Mouse (Mus musculus): ENCODE data around the gene Pusl1. TPM values are rescaled to one million over a fixed set of nuclear protein-coding genes. Genes with fewer than 3 reads are reported as not detected.

The Pusl1 gene
- polyA plus RNA-seq, 1 experiment from 2014 or later = 45.7 TPM

GRCm38 (mm10) chr4:155846871-155847578 is 44.6 kb downstream of the Pusl1 start, which contains the start of gene Dvl1:
Gene Dvl1, plus strand, starts transcription at chr4:155847402.
- H3K9ac ChIP-seq (replicated peaks; ENCODE audit: low read depth, low read length) = peak within 1 kb of the TSS; percentile 86
- H3K36me3 ChIP-seq (ENCODE audit: control insufficient read depth, insufficient read depth, low read length) = peaks cover 10% of the 10 kb centered on the region; the same call in 1 of the 2 replicates
- WGBS = 3% methylated on average over 60 of the region's 65 CpGs
- peak within 1 kb of the TSS; percentile 34; the same call in 1 of the 2 replicates for H3K27ac ChIP-seq (ENCODE audit: low read length)
- H3K4me1 ChIP-seq (ENCODE audit: control insufficient read depth, insufficient read depth, low read length) = peaks cover 19% of the 10 kb centered on the region
- peak within 1 kb of the TSS; percentile 67 for H3K4me3 ChIP-seq (ENCODE audit: low read depth, low read length)
- H3K4me2 ChIP-seq (replicated peaks; ENCODE audit: low read depth, low read length) = peak within 1 kb of the TSS; percentile 92
- ATAC-seq (ENCODE audit: insufficient number of reproducible peaks, insufficient read depth, low FRiP score, low read depth) = peak; percentile 93
- no peaks in the 10 kb centered on the region for H3K27me3 ChIP-seq (ENCODE audit: control insufficient read depth, insufficient read depth, low read length)
- H3K9me3 ChIP-seq (ENCODE audit: control insufficient read depth, low read depth, low read length) = no peaks in the 10 kb centered on the region

- WGBS = 94% methylated on average over 5 of the region's 5 CpGs
- H3K27me3 ChIP-seq (ENCODE audit: control insufficient read depth, insufficient read depth, low read length) = no peaks in the 10 kb centered on the region
These were observed 48.4 kb downstream of the Pusl1 start for GRCm38 (mm10) chr4:155843231-155843630.

DNA sequence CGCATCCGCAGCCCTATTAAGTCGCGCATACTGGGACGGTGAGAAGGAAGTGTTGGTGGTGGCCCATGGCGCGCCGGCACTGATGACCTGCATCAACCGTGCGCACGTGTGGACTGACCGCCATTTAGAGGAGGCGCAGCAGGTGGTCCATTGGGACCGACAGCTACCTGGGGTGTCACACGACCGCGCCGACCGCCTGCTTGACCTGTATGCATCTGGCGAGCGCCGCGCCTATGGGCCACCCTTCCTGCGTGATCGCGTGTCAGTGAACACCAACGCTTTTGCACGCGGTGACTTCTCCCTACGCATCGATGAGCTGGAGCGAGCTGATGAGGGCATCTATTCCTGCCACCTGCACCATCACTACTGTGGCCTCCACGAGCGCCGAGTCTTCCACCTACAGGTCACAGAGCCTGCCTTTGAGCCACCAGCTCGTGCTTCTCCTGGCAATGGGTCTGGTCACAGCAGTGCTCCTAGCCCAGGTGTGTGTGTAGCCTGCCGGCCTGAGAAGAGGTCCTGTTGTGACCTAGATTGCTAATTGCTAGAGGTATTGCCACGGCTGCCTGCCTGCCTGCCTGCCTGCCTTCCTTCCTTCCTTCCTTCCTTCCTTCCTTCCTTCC is 49.8 kb downstream of the Pusl1 start:
- Histone ChIP-seq H3K27me3 (ENCODE audit: control insufficient read depth, insufficient read depth, low read length) (no peaks in the 10 kb centered on the region), H3K27ac (ENCODE audit: low read length) (no peak overlapping the region), H3K9ac (replicated peaks; ENCODE audit: low read depth, low read length) (no peak overlapping the region), H3K4me2 (replicated peaks; ENCODE audit: low read depth, low read length) (peak overlapping the region; percentile 64), H3K4me1 (ENCODE audit: control insufficient read depth, insufficient read depth, low read length) (peaks cover 33% of the 10 kb centered on the region), H3K36me3 (ENCODE audit: control insufficient read depth, insufficient read depth, low read length) (peaks cover 10% of the 10 kb centered on the region; the same call in 1 of the 2 replicates), H3K9me3 (ENCODE audit: control insufficient read depth, low read depth, low read length) (no peaks in the 10 kb centered on the region), H3K4me3 (ENCODE audit: low read depth, low read length) (peak overlapping the region; percentile 41)
- ATAC-seq (ENCODE audit: insufficient number of reproducible peaks, insufficient read depth, low FRiP score, low read depth) = no peak
- WGBS = 46% methylated on average over 38 of the region's 38 CpGs

More at GRCm38 (mm10) chr4:155843231-155843630, 48.4 kb downstream of the Pusl1 start:
- H3K36me3 ChIP-seq (ENCODE audit: control insufficient read depth, insufficient read depth, low read length) = peaks cover 10% of the 10 kb centered on the region; the same call in 1 of the 2 replicates
- H3K9me3 ChIP-seq (ENCODE audit: control insufficient read depth, low read depth, low read length) = no peaks in the 10 kb centered on the region
- no peak overlapping the region for H3K27ac ChIP-seq (ENCODE audit: low read length)
- no peak for ATAC-seq (ENCODE audit: insufficient number of reproducible peaks, insufficient read depth, low FRiP score, low read depth)
- H3K4me2 ChIP-seq (replicated peaks; ENCODE audit: low read depth, low read length) = no peak overlapping the region
- H3K9ac ChIP-seq (replicated peaks; ENCODE audit: low read depth, low read length) = no peak overlapping the region
- H3K4me1 ChIP-seq (ENCODE audit: control insufficient read depth, insufficient read depth, low read length) = peaks cover 33% of the 10 kb centered on the region
- H3K4me3 ChIP-seq (ENCODE audit: low read depth, low read length) = no peak overlapping the region

- Histone ChIP-seq H3K27ac (ENCODE audit: low read length) (peak overlapping the region; percentile 85; the same call in 1 of the 2 replicates), H3K9me3 (ENCODE audit: control insufficient read depth, low read depth, low read length) (no peaks in the 10 kb centered on the region), H3K9ac (replicated peaks; ENCODE audit: low read depth, low read length) (peak overlapping the region; percentile 47; the same call in 1 of the 2 replicates), H3K36me3 (ENCODE audit: control insufficient read depth, insufficient read depth, low read length) (peaks cover 10% of the 10 kb centered on the region; the same call in 1 of the 2 replicates), H3K27me3 (ENCODE audit: control insufficient read depth, insufficient read depth, low read length) (no peaks in the 10 kb centered on the region), H3K4me3 (ENCODE audit: low read depth, low read length) (peak overlapping the region; percentile 41), H3K4me2 (replicated peaks; ENCODE audit: low read depth, low read length) (peak overlapping the region; percentile 64), H3K4me1 (ENCODE audit: control insufficient read depth, insufficient read depth, low read length) (peaks cover 29% of the 10 kb centered on the region)
- under 1% methylated on average over 32 of the region's 32 CpGs for WGBS
- ATAC-seq (ENCODE audit: insufficient number of reproducible peaks, insufficient read depth, low FRiP score, low read depth) = peak; percentile 56
These were observed 50.6 kb downstream of the Pusl1 start for GRCm38 (mm10) chr4:155841003-155841454.

GRCm38 (mm10) chr4:155840076-155841002 is 51.2 kb downstream of the Pusl1 start:
- Histone ChIP-seq H3K4me2 (replicated peaks; ENCODE audit: low read depth, low read length) (peak overlapping the region; percentile 64), H3K27ac (ENCODE audit: low read length) (peak overlapping the region; percentile 85), H3K36me3 (ENCODE audit: control insufficient read depth, insufficient read depth, low read length) (peaks cover 10% of the 10 kb centered on the region; the same call in 1 of the 2 replicates), H3K9me3 (ENCODE audit: control insufficient read depth, low read depth, low read length) (no peaks in the 10 kb centered on the region), H3K4me3 (ENCODE audit: low read depth, low read length) (peak overlapping the region; percentile 41), H3K27me3 (ENCODE audit: control insufficient read depth, insufficient read depth, low read length) (no peaks in the 10 kb centered on the region), H3K9ac (replicated peaks; ENCODE audit: low read depth, low read length) (peak overlapping the region; percentile 47), H3K4me1 (ENCODE audit: control insufficient read depth, insufficient read depth, low read length) (peaks cover 29% of the 10 kb centered on the region)
- WGBS = 7% methylated on average over 8 of the region's 8 CpGs
- ATAC-seq (ENCODE audit: insufficient number of reproducible peaks, insufficient read depth, low FRiP score, low read depth) = peak; percentile 33; the same call in 1 of the 2 replicates

DNA sequence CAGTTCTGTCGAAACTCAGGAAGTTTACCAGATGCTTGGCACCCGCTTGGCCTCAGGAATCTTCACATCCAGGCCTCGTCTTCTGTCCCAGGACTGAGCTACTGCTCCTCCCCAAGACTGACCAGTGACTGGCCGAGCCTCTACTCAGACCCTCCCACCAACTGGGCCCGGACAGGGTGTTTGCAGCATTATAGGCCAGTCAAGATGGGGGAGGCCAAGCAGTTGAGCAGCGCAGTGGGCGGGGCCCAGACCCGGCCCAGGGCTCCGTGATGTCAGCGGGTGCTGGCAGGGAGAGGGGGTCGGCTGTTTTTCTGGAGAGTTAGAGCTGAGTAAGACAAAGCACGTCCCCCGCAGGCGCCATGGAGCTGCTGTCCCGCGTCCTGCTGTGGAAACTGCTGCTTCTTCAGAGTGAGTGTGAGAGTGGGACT is 52.1 kb downstream of the Pusl1 start, which contains the start of gene Mxra8:
Mxra8 (plus strand) TSS at position 198 of the 428 bp plus-strand sequence.
- 3% methylated on average over 16 of the region's 16 CpGs for WGBS
- Histone ChIP-seq H3K36me3 (ENCODE audit: control insufficient read depth, insufficient read depth, low read length) (peaks cover 10% of the 10 kb centered on the region; the same call in 1 of the 2 replicates), H3K9ac (replicated peaks; ENCODE audit: low read depth, low read length) (peak within 1 kb of the TSS; percentile 47), H3K4me3 (ENCODE audit: low read depth, low read length) (peak within 1 kb of the TSS; percentile 41), H3K27me3 (ENCODE audit: control insufficient read depth, insufficient read depth, low read length) (no peaks in the 10 kb centered on the region), H3K9me3 (ENCODE audit: control insufficient read depth, low read depth, low read length) (no peaks in the 10 kb centered on the region), H3K4me2 (replicated peaks; ENCODE audit: low read depth, low read length) (peak within 1 kb of the TSS; percentile 64), H3K27ac (ENCODE audit: low read length) (peak within 1 kb of the TSS; percentile 85), H3K4me1 (ENCODE audit: control insufficient read depth, insufficient read depth, low read length) (peaks cover 29% of the 10 kb centered on the region)
- ATAC-seq (ENCODE audit: insufficient number of reproducible peaks, insufficient read depth, low FRiP score, low read depth) = peak; percentile 86

GRCm38 (mm10) chr4:155838187-155839153 is 53.1 kb downstream of the Pusl1 start:
- no peak overlapping the region for H3K9ac ChIP-seq (replicated peaks; ENCODE audit: low read depth, low read length)
- ATAC-seq (ENCODE audit: insufficient number of reproducible peaks, insufficient read depth, low FRiP score, low read depth) = 0 out of 2 replicates have a peak, but pooled peaks have one; percentile 3
- WGBS = 45% methylated on average over 8 of the region's 8 CpGs
- H3K4me1 ChIP-seq (ENCODE audit: control insufficient read depth, insufficient read depth, low read length) = peaks cover 37% of the 10 kb centered on the region
- peak overlapping the region; percentile 85 for H3K27ac ChIP-seq (ENCODE audit: low read length)
- no peaks in the 10 kb centered on the region for H3K9me3 ChIP-seq (ENCODE audit: control insufficient read depth, low read depth, low read length)
- no peak overlapping the region for H3K4me3 ChIP-seq (ENCODE audit: low read depth, low read length)
- H3K36me3 ChIP-seq (ENCODE audit: control insufficient read depth, insufficient read depth, low read length) = peaks cover 10% of the 10 kb centered on the region; the same call in 1 of the 2 replicates
- H3K27me3 ChIP-seq (ENCODE audit: control insufficient read depth, insufficient read depth, low read length) = no peaks in the 10 kb centered on the region
- H3K4me2 ChIP-seq (replicated peaks; ENCODE audit: low read depth, low read length) = no peak overlapping the region; the same call in 1 of the 2 replicates
